15 mouse cellular contexts compared by ENCODE assay signal in genomic region chr14:45478977-45479806, GRCm38 (mm10). TPM values are rescaled to one million over a fixed set of nuclear protein-coding genes. Genes with fewer than 3 reads are reported as not detected.
DNase-seq lines count a peak whose midpoint lies in the region; ATAC-seq and TF ChIP-seq lines count a peak whose summit lies in the region.
"Had no signal": no experiment of that assay in that cellular context is flagged by ENCODE, and none has a peak within 500 bp of the region (broad histone marks: within the 10 kb centered on the region; RNA-seq: fewer than 3 reads in every experiment).

No protein-coding gene starts in this region.

- ATAC-seq in heart, embryonic 12.5 days (ENCODE audit: insufficient number of reproducible peaks, low FRiP score): no peak
- no peak for ATAC-seq in kidney, postnatal 0 days (replicated peaks; ENCODE audit: low FRiP score, low read depth)
- ATAC-seq in embryonic facial prominence, embryonic 14.5 days (ENCODE audit: low read depth): peak; percentile 75
- no peak for ATAC-seq in megakaryocyte progenitor cell, adult 5-6 weeks (replicated peaks; ENCODE audit: poor library complexity)

- H3K9me3 ChIP-seq in heart, embryonic 12.5 days (replicated peaks): peaks cover 3% of the 10 kb centered on the region; the same call in 1 of the 2 replicates
- no peaks in the 10 kb centered on the region for H3K9me3 ChIP-seq in kidney, postnatal 0 days (replicated peaks; ENCODE audit: low read length)
- no peaks in the 10 kb centered on the region for H3K9me3 ChIP-seq in embryonic facial prominence, embryonic 14.5 days (ENCODE audit: control insufficient read depth, low read length)

- intact Hi-C loops in heart, postnatal 14 days (cut with DNase I): no loop called here

- no peak for TF ChIP-seq CTCF in kidney, postnatal 0 days (IDR thresholded peaks at IDR 0.05; ENCODE audit: low read depth)

- peak overlapping the region; percentile 58 for H3K27ac ChIP-seq in heart, embryonic 12.5 days (ENCODE audit: poor library complexity, severe bottlenecking)
- H3K27ac ChIP-seq in kidney, postnatal 0 days: peak overlapping the region; percentile 61
- no peak overlapping the region for H3K27ac ChIP-seq in embryonic facial prominence, embryonic 14.5 days (replicated peaks; ENCODE audit: low read depth, low read length)

- H3K4me2 ChIP-seq in heart, embryonic 12.5 days: no peak overlapping the region
- no peak overlapping the region for H3K4me2 ChIP-seq in kidney, postnatal 0 days (ENCODE audit: low read length)
- H3K4me2 ChIP-seq in embryonic facial prominence, embryonic 14.5 days (ENCODE audit: low read depth, low read length): no peak overlapping the region

- no peak for DNase-seq in heart, postnatal 14 days
- DNase-seq in kidney, postnatal 0 days (ENCODE audit: low spot score): peak; percentile 39
- no peak for DNase-seq in kidney, postnatal 25 days
- peak; percentile 52 for DNase-seq in 3T3-L1 (ENCODE audit: low read depth, low spot score)
- no peak for DNase-seq in embryonic facial prominence, embryonic 14.5 days (ENCODE audit: low spot score)
- DNase-seq in yolk sac, embryonic 10.5 days (ENCODE audit: low spot score): no peak
- DNase-seq: adrenal gland, postnatal 25 days; cerebellum, adult 18-20 months; right cerebral cortex, adult 18-20 months; thymus, postnatal 36 days had no signal

- H3K27me3 ChIP-seq in heart, embryonic 12.5 days (replicated peaks): no peaks in the 10 kb centered on the region
- H3K27me3 ChIP-seq in kidney, postnatal 0 days (ENCODE audit: insufficient read depth, low read length): no peaks in the 10 kb centered on the region
- H3K27me3 ChIP-seq in embryonic facial prominence, embryonic 14.5 days (replicated peaks; ENCODE audit: control insufficient read depth, insufficient read depth, low read length): no peaks in the 10 kb centered on the region
- H3K27me3 ChIP-seq: CH12.LX; megakaryocyte, embryonic 14.5 days had no signal

- WGBS in heart, embryonic 12.5 days: 38% methylated on average over 9 of the region's 9 CpGs
- WGBS in kidney, postnatal 0 days: 40% methylated on average over 9 of the region's 9 CpGs
- WGBS in embryonic facial prominence, embryonic 14.5 days: 47% methylated on average over 9 of the region's 9 CpGs

- no peak overlapping the region for H3K9ac ChIP-seq in heart, embryonic 12.5 days
- no peak overlapping the region for H3K9ac ChIP-seq in kidney, postnatal 0 days (ENCODE audit: low read depth, low read length)
- no peak overlapping the region for H3K9ac ChIP-seq in embryonic facial prominence, embryonic 14.5 days (ENCODE audit: low read depth, low read length)

- no peak overlapping the region for H3K4me3 ChIP-seq in heart, embryonic 12.5 days
- H3K4me3 ChIP-seq in kidney, postnatal 0 days (replicated peaks; ENCODE audit: low read depth, low read length): no peak overlapping the region
- no peak overlapping the region for H3K4me3 ChIP-seq in embryonic facial prominence, embryonic 14.5 days (ENCODE audit: low read depth, low read length)
- H3K4me3 ChIP-seq: megakaryocyte, embryonic 14.5 days had no signal

- H3K4me1 ChIP-seq in heart, embryonic 12.5 days (replicated peaks): peaks cover 23% of the 10 kb centered on the region
- H3K4me1 ChIP-seq in kidney, postnatal 0 days (replicated peaks; ENCODE audit: insufficient read depth, low read length): 0 out of 2 replicates have a peak, but pooled peaks cover 4% of the 10 kb centered on the region
- H3K4me1 ChIP-seq in embryonic facial prominence, embryonic 14.5 days (ENCODE audit: control insufficient read depth, insufficient read depth, low read length): no peaks in the 10 kb centered on the region; the same call in 1 of the 2 replicates

- peaks cover 68% of the 10 kb centered on the region for H3K36me3 ChIP-seq in heart, embryonic 12.5 days
- peaks cover 38% of the 10 kb centered on the region for H3K36me3 ChIP-seq in kidney, postnatal 0 days (ENCODE audit: insufficient read depth, low read length)
- peaks cover 53% of the 10 kb centered on the region for H3K36me3 ChIP-seq in embryonic facial prominence, embryonic 14.5 days (ENCODE audit: control insufficient read depth, insufficient read depth, low read length)

RNA-seq across cellular contexts. Expression of gene Fermt2, which starts 50.7 kb away (rescaled TPM):
- polyA plus RNA-seq in heart, embryonic 12.5 days (2016; fragmentation: Nextera tagmentation; extraction: Ambion mirVana): 191 and 206 TPM in 2 replicates
- total RNA-seq in heart, postnatal 14 days (2021): 100 to 1,000 TPM; 269 to 291 TPM
- polyA plus RNA-seq in kidney, postnatal 0 days (2015; fragmentation: Nextera tagmentation; extraction: Ambion mirVana): 216 and 226 TPM in 2 replicates
- 132 and 153 TPM in 2 replicates for polyA plus RNA-seq in embryonic facial prominence, embryonic 14.5 days (2014; fragmentation: Nextera tagmentation; extraction: Ambion mirVana)
- total RNA-seq in megakaryocyte progenitor cell, adult 5-6 weeks (2015): not detected in 2 replicates
- total RNA-seq in megakaryocyte progenitor cell, adult 5-6 weeks (2017): not detected in 2 replicates
- total RNA-seq: CH12.LX; hematopoietic stem cell, adult 5-6 weeks had no signal

Comparison
In these comparisons a context has a peak if more than half of its experiments do, and no peak if none do; other contexts are left out.
1. DNase-seq: peak in kidney, postnatal 0 days (single experiment) and 3T3-L1 (single experiment); none in heart, postnatal 14 days (0 of 2), kidney, postnatal 25 days (0 of 2), embryonic facial prominence, embryonic 14.5 days (single experiment) and yolk sac, embryonic 10.5 days (single experiment).